Mouse (Mus musculus) heart, embryonic 15.5 days (tissue): ENCODE data around the gene 4930467E23Rik. TPM values are rescaled to one million over a fixed set of nuclear protein-coding genes. Genes with fewer than 3 reads are reported as not detected.
"Not testable (repeated sequence)": the region's sequence is repeated elsewhere in the genome, so short reads cannot be mapped to it uniquely, and the experiment has no call there.

Experiments used
- ATAC-seq: fragments of 200-750 bp; cut with Nextera tagmentation; replicated peaks from 2 replicates; pipeline ENCODE4 v1.8.0; 2017; ENCODE audit warnings: low read depth, moderate TSS enrichment; ENCODE audit not compliant: insufficient number of reproducible peaks, insufficient read depth, low FRiP score
- H3K27ac ChIP-seq: fragments of 300-500 bp; sonication (generic); 2 replicates; pipeline ENCODE4 v1.5.1; 2015; ENCODE audit warnings: mild to moderate bottlenecking, inconsistent platforms
- H3K27me3 ChIP-seq: fragments of 300-500 bp; sonication (generic); 2 replicates; pipeline ENCODE4 v1.6.1; 2015; ENCODE audit warnings: inconsistent platforms
- H3K36me3 ChIP-seq: fragments of 300-500 bp; sonication (generic); 2 replicates; pipeline ENCODE4 v1.6.1; 2015; ENCODE audit warnings: mild to moderate bottlenecking, inconsistent platforms
- H3K4me1 ChIP-seq: fragments of 300-500 bp; sonication (generic); replicated peaks from 2 replicates; pipeline ENCODE4 v1.6.1; 2015; ENCODE audit warnings: inconsistent platforms
- H3K4me2 ChIP-seq: fragments of 300-500 bp; sonication (generic); 2 replicates; pipeline ENCODE4 v1.6.1; 2015; ENCODE audit warnings: inconsistent platforms, mild to moderate bottlenecking, moderate library complexity
- H3K4me3 ChIP-seq: fragments of 300-500 bp; sonication (generic); 2 replicates; pipeline ENCODE4 v1.5.1; 2015; ENCODE audit warnings: mild to moderate bottlenecking, inconsistent platforms
- H3K9ac ChIP-seq: fragments of 300-500 bp; sonication (generic); 2 replicates; pipeline ENCODE4 v1.6.1; 2015; ENCODE audit warnings: mild to moderate bottlenecking, inconsistent platforms
- H3K9me3 ChIP-seq: fragments of 300-500 bp; sonication (generic); replicated peaks from 2 replicates; pipeline ENCODE4 v1.6.1; 2016; ENCODE audit warnings: inconsistent platforms
- WGBS: fragments of 180-500 bp; shearing (Covaris S2); methylation state at CpG from one replicate; pipeline ENCODE4 v1.1.7; 2015; ENCODE audit warnings: mixed read lengths; 5-methylcytosine and 5-hydroxymethylcytosine counted together
- polyA plus RNA-seq: library from polyadenylated mRNA; unstranded; fragments of >200 nt; fragmentation: Nextera tagmentation; extraction: Ambion mirVana; gene quantifications from 2 replicates; pipeline ENCODE4 v1.2.1, GENCODE M21; 2015

4930467E23Rik gene
- polyA plus RNA-seq, 1 experiment from 2014 or later = not detected

DNA sequence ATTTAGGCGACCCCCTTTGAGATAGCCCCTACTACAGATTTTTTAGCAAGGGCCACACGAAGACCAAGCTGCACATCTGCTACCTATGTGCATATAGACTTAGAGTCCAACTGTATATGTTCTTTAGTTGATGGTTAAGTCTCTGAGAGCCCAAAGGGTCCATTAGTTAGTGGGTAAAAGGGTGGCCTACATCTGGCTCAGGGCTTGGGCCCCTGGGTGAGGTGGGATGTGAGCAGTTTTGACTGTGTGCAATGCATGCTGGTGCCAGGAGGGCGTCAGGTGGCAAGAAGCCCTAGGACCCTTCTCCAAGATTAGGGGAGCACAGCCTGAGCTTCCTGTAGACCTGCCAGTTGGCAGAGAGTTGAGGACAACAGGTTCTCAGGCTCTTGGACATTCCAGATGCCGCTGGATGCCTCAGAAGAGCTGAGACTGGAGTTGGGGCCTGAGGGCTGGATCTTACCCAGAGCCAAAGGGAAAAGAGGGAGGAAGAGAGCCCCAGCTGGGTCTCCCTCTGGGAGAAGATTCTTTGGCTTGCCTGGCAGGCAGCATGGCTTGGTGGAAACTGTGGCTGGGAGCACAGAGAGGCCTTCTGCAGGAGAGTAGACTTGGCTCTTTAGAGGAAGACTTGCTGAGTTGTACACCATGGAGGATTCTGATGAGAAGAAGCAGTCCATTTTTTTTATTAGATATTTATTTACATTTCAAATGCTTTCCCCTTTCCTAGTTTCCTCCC, 33.6 kb downstream of the 4930467E23Rik start:
- not testable (repeated sequence) for H3K27me3 ChIP-seq, H3K4me2 ChIP-seq, H3K4me3 ChIP-seq, H3K36me3 ChIP-seq, ATAC-seq, H3K9me3 ChIP-seq, H3K4me1 ChIP-seq, H3K9ac ChIP-seq, H3K27ac ChIP-seq
- 57% methylated on average over 4 of the region's 4 CpGs for WGBS

DNA sequence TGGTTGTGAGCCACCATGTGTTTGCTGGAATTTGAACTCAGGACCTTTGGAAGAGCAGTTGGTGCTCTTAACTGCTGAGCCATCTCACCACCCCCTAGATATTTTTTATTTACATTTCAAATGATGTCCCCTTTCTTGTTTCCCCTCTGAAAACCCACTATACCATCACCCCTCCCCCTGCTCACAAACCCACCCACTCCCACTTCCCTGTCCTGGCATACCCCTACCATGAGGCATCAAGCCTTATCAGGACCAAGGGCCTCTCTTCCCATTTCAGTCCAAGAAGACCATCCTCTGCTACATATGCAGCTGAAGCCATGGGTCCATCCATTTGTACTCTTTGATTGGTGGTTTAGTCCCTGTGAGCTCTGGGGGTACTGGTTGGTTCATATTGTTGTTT, 36.2 kb downstream of the 4930467E23Rik start:
- H3K4me1 ChIP-seq, H3K9me3 ChIP-seq, ATAC-seq, H3K27me3 ChIP-seq, H3K4me2 ChIP-seq, H3K27ac ChIP-seq, H3K9ac ChIP-seq, H3K4me3 ChIP-seq, H3K36me3 ChIP-seq: not testable (repeated sequence)

DNA sequence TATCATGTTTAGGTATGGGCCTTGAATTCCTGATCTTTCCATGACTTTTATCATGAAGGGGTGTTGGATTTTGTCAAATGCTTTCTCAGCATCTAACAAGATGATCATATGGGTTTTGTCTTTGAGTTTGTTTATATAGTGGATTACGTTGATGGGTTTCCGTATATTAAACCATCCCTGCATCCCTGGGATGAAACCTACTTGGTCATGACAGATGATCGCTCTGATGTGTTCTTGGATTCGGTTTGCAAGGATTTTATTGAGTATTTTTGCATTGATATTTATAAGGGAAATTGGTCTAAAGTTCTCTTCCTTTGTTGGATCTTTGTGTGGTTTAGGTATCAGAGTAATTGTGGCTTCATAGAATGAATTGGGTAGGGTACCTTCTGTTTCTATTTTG, 44.1 kb downstream of the 4930467E23Rik start:
- H3K36me3 ChIP-seq, H3K4me2 ChIP-seq, ATAC-seq, H3K4me3 ChIP-seq, H3K27ac ChIP-seq, H3K9ac ChIP-seq, H3K27me3 ChIP-seq, H3K4me1 ChIP-seq, H3K9me3 ChIP-seq: not testable (repeated sequence)
- WGBS = 72% methylated on average over 4 of the region's 4 CpGs

DNA sequence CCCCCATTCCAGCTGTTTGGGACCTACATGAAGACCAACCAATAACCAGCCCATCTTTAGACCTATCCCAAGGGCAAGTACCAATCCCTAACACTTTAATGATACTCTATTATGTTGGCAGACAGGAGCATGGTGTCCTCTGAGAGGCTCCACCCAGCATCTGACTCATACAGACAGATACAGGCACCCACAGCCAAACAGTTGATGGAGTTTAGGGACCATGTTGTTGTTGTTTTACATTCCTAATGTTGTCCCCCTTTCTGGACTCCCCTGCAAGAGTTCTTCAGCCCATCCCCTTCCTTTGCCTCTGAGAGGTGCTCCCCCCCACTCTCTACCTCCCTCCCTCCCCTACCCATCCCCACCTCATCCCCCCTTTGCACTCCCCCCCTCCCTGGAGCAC, 46.9 kb downstream of the 4930467E23Rik start:
- H3K27me3 ChIP-seq, ATAC-seq, H3K9ac ChIP-seq, H3K4me1 ChIP-seq, H3K9me3 ChIP-seq, H3K4me3 ChIP-seq, H3K4me2 ChIP-seq, H3K27ac ChIP-seq, H3K36me3 ChIP-seq: not testable (repeated sequence)

DNA sequence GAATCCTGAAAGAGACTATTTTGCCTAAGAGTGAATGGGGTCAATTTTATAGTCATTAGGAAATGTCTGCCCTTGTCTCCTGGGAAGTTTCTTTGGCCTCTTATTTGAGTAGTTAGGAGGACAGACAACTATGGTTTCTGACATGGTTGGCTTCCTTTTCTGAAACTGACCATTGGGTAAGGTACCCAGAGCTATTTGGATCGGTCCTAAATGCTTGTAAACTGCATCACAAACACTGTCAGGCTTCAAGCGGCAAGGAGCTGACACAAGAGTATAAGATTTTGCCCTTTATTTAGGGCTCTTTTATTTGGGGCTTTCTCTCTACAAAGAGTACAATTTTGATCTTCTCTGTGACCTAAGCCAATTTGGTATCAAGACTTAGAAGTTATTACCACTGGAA, 48.1 kb downstream of the 4930467E23Rik start:
- not testable (repeated sequence) for H3K4me1 ChIP-seq, H3K4me2 ChIP-seq, ATAC-seq, H3K27ac ChIP-seq, H3K27me3 ChIP-seq, H3K9me3 ChIP-seq, H3K36me3 ChIP-seq, H3K9ac ChIP-seq, H3K4me3 ChIP-seq
- WGBS = 34% methylated on average over 2 of the region's 2 CpGs

DNA sequence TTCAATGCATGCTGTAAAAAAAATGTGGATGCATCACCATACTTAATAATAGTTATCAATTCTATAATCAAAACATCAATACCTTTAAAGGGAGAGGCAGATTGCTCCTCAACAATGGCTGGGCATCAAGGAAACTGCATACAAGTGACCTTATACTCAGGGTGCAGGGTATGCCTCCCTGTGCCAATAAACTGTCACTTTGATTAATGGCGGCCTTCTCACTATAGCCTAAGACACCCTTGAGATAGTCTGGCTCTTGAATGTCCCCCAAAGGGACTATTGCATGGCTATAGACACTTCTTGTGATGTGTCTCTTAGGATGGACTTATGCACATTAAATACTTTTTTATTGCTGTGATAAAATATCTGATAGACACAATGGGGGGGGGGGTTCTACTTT, 48.8 kb downstream of the 4930467E23Rik start:
- not testable (repeated sequence) for H3K36me3 ChIP-seq, H3K27ac ChIP-seq, H3K9me3 ChIP-seq, H3K9ac ChIP-seq, H3K27me3 ChIP-seq, H3K4me3 ChIP-seq, H3K4me2 ChIP-seq, ATAC-seq, H3K4me1 ChIP-seq
- WGBS = 47% methylated on average over 1 of the region's 1 CpGs

DNA sequence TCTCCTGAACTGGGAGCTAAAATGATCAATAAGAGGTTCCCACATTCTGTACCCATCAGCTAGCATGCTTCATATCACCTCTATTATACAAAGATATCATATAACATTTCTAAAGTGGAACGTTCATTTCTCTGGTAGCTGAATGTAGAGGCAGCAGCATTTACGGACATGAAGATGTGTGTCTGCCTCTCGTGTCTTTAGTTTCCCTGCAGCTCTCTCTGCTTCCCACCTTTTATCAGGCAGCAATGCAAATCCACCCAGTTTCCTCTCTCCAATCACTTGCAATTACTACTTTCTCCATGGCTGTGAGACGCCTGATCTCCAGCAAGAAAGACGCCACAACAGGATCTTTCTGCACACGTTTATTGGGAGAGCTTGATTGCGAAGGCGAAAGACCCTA, 49.5 kb downstream of the 4930467E23Rik start:
- H3K4me3 ChIP-seq, ATAC-seq: not testable (repeated sequence)
- 82% methylated on average over 8 of the region's 8 CpGs for WGBS

DNA sequence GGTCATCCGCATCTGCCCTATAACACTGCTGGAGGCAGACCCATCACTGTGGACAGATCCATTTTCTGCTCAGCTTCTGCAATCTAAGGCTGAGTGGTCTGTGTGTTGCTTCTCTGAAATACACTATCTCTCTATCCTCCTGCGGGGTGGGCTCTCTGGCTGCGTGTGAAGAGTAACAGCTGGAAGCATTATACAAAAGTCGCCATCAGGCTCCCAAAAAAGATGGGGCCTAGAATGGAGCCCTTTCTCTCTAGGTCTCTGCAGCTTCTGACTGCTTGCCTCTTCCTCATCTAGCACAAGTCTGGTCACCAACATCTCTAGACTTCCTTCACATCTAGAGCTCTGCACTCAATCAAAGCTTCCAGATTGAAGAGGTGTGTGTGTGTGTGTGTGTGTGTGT, 50.8 kb downstream of the 4930467E23Rik start:
- not testable (repeated sequence) for H3K36me3 ChIP-seq, H3K9ac ChIP-seq, ATAC-seq, H3K4me2 ChIP-seq, H3K27me3 ChIP-seq, H3K9me3 ChIP-seq, H3K4me3 ChIP-seq, H3K27ac ChIP-seq, H3K4me1 ChIP-seq
- WGBS = 77% methylated on average over 4 of the region's 4 CpGs

More for the DNA sequence above, 49.5 kb downstream of the 4930467E23Rik start:
- not testable (repeated sequence) for H3K36me3 ChIP-seq, H3K4me1 ChIP-seq, H3K9me3 ChIP-seq, H3K4me2 ChIP-seq, H3K9ac ChIP-seq, H3K27me3 ChIP-seq, H3K27ac ChIP-seq

DNA sequence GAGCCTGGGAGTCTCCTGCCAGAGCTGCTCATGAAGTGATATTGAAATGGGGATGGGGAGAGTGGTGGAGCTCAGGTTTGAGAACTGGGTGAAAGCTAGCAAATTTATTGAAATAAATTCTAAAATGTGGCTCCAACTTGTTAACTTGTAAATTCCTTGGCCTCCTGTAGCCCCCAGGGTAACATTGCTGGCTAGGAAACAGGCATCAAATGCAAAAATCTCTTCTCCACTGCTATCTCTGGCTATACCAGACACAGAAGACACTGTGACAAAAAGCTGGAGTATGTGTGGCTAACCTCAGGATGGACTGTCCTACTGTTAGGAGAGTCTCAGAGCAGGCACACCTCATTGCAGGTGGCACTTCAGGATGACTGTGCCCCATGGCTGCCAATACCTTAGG, 51.3 kb downstream of the 4930467E23Rik start:
- not testable (repeated sequence) for H3K27ac ChIP-seq, H3K27me3 ChIP-seq, H3K9me3 ChIP-seq, ATAC-seq, H3K9ac ChIP-seq, H3K36me3 ChIP-seq, H3K4me2 ChIP-seq, H3K4me3 ChIP-seq, H3K4me1 ChIP-seq

DNA sequence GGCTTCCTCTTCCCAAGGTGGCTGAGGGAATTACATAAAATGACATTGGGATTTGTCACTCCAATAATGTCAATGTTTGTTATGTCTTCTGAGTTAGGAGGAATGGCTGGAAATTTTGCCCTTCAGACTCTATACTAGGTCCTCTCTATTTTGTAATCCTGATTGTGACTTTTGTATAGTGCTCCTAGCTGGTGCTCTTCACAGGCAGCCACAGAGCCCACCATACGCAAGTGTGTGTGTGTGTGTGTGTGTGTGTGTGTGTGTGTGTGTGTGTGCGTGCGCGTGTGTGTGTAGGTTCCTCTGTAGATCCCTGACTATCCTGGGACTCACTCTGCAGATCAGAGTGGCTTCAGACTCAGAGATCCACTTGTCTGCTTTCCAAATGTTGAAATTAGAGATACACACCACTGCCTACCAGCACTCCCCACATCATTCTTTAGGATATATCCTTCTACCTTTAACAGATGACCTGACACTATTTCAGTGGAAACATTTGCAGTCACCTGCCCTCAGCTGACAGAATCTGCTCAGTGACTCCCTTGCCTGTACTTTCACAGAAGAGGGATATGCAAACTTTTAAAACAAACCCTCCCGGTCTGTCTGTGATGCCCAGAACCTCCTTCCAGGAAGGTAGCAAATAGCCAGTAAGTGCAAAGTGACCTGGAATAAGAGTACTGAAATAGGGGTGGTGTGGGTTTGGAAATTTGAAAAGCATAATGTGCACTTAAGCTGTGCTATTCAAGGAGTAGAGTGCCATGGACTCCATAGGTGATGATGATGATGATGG, 52.1 kb downstream of the 4930467E23Rik start:
- H3K9me3 ChIP-seq, H3K4me2 ChIP-seq, H3K4me1 ChIP-seq, H3K36me3 ChIP-seq, H3K27me3 ChIP-seq, H3K27ac ChIP-seq, H3K4me3 ChIP-seq, H3K9ac ChIP-seq, ATAC-seq: not testable (repeated sequence)
- 93% methylated on average over 5 of the region's 5 CpGs for WGBS

DNA sequence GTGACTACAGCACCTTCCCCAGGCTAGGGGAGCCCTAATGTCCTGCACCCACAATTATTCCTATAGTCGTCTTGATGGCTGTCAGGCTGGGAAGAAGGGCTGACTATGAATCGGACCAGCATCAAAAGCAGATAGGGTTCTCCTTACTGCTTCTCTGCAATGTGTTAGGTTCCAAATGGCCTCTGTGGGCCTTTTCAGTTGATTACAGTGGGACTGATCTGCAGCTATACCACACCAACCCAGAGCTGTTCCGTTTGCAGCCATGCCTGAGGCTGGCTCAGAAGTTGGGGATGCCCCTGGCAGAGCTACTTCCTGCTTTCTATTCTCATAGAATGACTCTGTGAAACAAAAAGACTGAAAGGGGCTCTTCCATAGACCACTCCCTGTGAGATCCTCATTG, 53.4 kb downstream of the 4930467E23Rik start:
- not testable (repeated sequence) for H3K27ac ChIP-seq, H3K27me3 ChIP-seq, H3K4me1 ChIP-seq, H3K9ac ChIP-seq, H3K4me3 ChIP-seq, H3K36me3 ChIP-seq, H3K4me2 ChIP-seq, ATAC-seq, H3K9me3 ChIP-seq
- 71% methylated on average over 3 of the region's 3 CpGs for WGBS

DNA sequence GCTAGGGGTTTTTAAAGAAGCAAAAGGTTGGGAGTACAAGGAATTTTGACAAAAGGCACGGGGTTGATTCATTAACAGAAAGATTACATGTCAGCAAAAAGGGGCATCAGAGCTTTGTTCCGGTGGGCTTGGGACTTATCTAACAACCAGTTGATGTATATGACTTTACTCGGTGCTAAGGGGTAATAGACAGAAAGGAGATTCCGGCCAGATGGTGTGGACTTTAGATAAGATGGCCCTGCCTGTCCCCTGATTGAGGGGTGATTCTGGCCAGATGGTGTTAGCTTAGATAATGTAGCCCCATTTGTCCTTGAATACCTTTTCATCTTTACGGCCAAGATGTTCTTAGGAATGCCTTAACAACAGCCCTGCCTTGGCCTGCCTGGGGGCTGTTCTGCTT, 54.5 kb downstream of the 4930467E23Rik start:
- not testable (repeated sequence) for H3K9ac ChIP-seq, H3K4me1 ChIP-seq, H3K27me3 ChIP-seq, H3K4me3 ChIP-seq, ATAC-seq, H3K9me3 ChIP-seq, H3K36me3 ChIP-seq, H3K27ac ChIP-seq, H3K4me2 ChIP-seq
- WGBS = 84% methylated on average over 2 of the region's 5 CpGs
